22 mouse cellular contexts compared by ENCODE assay signal in the genomic region with DNA sequence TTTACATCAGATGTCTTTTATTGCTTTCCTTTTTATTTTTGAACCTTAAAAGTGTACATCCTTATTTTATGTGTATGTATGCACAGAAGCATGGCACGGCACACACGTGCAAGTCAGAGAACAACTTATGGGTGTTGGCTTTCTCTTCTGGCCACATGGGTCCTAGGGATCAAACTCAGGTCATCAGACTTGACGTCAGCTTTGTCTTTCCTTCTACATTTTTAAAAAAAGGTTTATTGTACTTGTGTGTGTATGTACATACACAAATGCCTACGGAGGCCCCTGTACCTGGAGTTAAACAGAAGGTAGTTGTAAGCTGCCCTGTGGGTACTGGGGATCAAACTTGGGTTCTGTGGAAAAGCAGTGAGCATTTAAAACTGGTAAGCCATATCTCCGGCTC. TPM values are rescaled to one million over a fixed set of nuclear protein-coding genes. Genes with fewer than 3 reads are reported as not detected.
A peak's percentile ranks its signal among the peaks of the same experiment; 100 is the strongest.
DNase-seq lines count a peak whose midpoint lies in the region; ATAC-seq and TF ChIP-seq lines count a peak whose summit lies in the region.
"Had no signal": no experiment of that assay in that cellular context is flagged by ENCODE, and none has a peak within 500 bp of the region (broad histone marks: within the 10 kb centered on the region; RNA-seq: fewer than 3 reads in every experiment).

No protein-coding gene starts in this region.

- H3K4me1 ChIP-seq in heart, postnatal 0 days (ENCODE audit: control insufficient read depth, insufficient read depth) = peaks cover 40% of the 10 kb centered on the region
- H3K4me1 ChIP-seq in heart, embryonic 10.5 days = peaks cover 28% of the 10 kb centered on the region

- no peak for TF ChIP-seq EP300 in heart, postnatal 0 days (IDR thresholded peaks at IDR 0.05; ENCODE audit: low read depth)

- no peak for ATAC-seq in heart, postnatal 0 days (ENCODE audit: insufficient read depth, low read depth)
- ATAC-seq: activated CD4-positive, CD25-positive, alpha-beta regulatory T cell, adult 4 months; forebrain, embryonic 13.5 days; forebrain, embryonic 16.5 days; hindbrain, embryonic 16.5 days had no signal

- no peak overlapping the region for H3K4me3 ChIP-seq in gastrocnemius, adult 2 months
- H3K4me3 ChIP-seq in heart, postnatal 0 days (ENCODE audit: low read depth, low read length) = no peak overlapping the region
- H3K4me3 ChIP-seq in heart, embryonic 10.5 days = no peak overlapping the region
- H3K4me3 ChIP-seq in layer of hippocampus, adult 2 months = no peak overlapping the region
- H3K4me3 ChIP-seq: forebrain, embryonic 10.5 days; forebrain, embryonic 13.5 days; heart, adult 2 months; heart, embryonic 12.5 days; hindbrain, embryonic 10.5 days; hindbrain, embryonic 13.5 days had no signal

- no peak for DNase-seq in gastrocnemius, adult 2 months
- DNase-seq in gastrocnemius, adult 18-20 months (ENCODE audit: low spot score) = no peak
- no peak for DNase-seq in heart, postnatal 0 days (ENCODE audit: low spot score)
- no peak for DNase-seq in heart, embryonic 10.5 days (ENCODE audit: low spot score)
- no peak for DNase-seq in layer of hippocampus, adult 2 months (ENCODE audit: low spot score in 2 of 2)
- no peak for DNase-seq in layer of hippocampus, adult 11-12 months (ENCODE audit: low spot score)
- no peak for DNase-seq in cerebellum, postnatal 25 days
- DNase-seq: adrenal gland, adult 8-10 months; adrenal gland, postnatal 25 days; cerebellum, adult 11-12 months; cerebellum, adult 8-10 months; cerebellum, postnatal 10 days; gastrocnemius, postnatal 25 days; heart, adult 2 months had no signal

- H3K27ac ChIP-seq in gastrocnemius, adult 2 months = peak overlapping the region; percentile 0; the same call in 1 of the 2 replicates
- H3K27ac ChIP-seq in heart, postnatal 0 days (ENCODE audit: low read depth) = peak overlapping the region; percentile 46
- H3K27ac ChIP-seq in heart, embryonic 10.5 days = no peak overlapping the region
- peak overlapping the region; percentile 46; the same call in 1 of the 2 replicates for H3K27ac ChIP-seq in layer of hippocampus, adult 2 months
- H3K27ac ChIP-seq: forebrain, embryonic 10.5 days; forebrain, embryonic 13.5 days; heart, adult 2 months; hindbrain, embryonic 10.5 days; hindbrain, embryonic 13.5 days had no signal

- intact Hi-C loops in gastrocnemius, adult 2 months (cut with DNase I) = no loop called here

- H3K4me2 ChIP-seq in heart, postnatal 0 days (ENCODE audit: low read depth, low read length) = no peak overlapping the region
- H3K4me2 ChIP-seq: forebrain, embryonic 13.5 days; heart, embryonic 12.5 days; hindbrain, embryonic 13.5 days had no signal

- H3K27me3 ChIP-seq in heart, postnatal 0 days (ENCODE audit: control insufficient read depth, insufficient read depth, low read length) = no peaks in the 10 kb centered on the region
- H3K27me3 ChIP-seq in heart, embryonic 10.5 days (ENCODE audit: insufficient read depth, poor library complexity, severe bottlenecking) = no peaks in the 10 kb centered on the region
- H3K27me3 ChIP-seq: forebrain, embryonic 13.5 days; heart, embryonic 12.5 days; hindbrain, embryonic 13.5 days had no signal

- TF ChIP-seq CTCF in gastrocnemius, adult 2 months (IDR thresholded peaks at IDR 0.05) = no peak
- TF ChIP-seq CTCF in heart, postnatal 0 days (IDR thresholded peaks at IDR 0.05; ENCODE audit: low read depth) = no peak
- TF ChIP-seq CTCF in layer of hippocampus, adult 2 months (conservative IDR thresholded peaks at IDR 0.05) = no peak

- 74% methylated on average over 5 of the region's 5 CpGs for WGBS in heart, postnatal 0 days
- 82% methylated on average over 5 of the region's 5 CpGs for WGBS in heart, embryonic 10.5 days

- H3K9me3 ChIP-seq in heart, postnatal 0 days (replicated peaks; ENCODE audit: control insufficient read depth, low read length) = no peaks in the 10 kb centered on the region
- H3K9me3 ChIP-seq in heart, embryonic 10.5 days = no peaks in the 10 kb centered on the region
- H3K9me3 ChIP-seq: forebrain, embryonic 10.5 days; forebrain, embryonic 13.5 days; heart, embryonic 12.5 days; hindbrain, embryonic 10.5 days; hindbrain, embryonic 13.5 days had no signal

- no peak overlapping the region for H3K9ac ChIP-seq in heart, postnatal 0 days (replicated peaks; ENCODE audit: low read depth, low read length)
- H3K9ac ChIP-seq: forebrain, embryonic 13.5 days; heart, embryonic 12.5 days; hindbrain, embryonic 13.5 days had no signal

- H3K36me3 ChIP-seq in heart, postnatal 0 days (replicated peaks; ENCODE audit: control insufficient read depth, insufficient read depth, low read length) = no peaks in the 10 kb centered on the region
- H3K36me3 ChIP-seq in heart, embryonic 10.5 days = no peaks in the 10 kb centered on the region
- H3K36me3 ChIP-seq: heart, embryonic 12.5 days; hindbrain, embryonic 10.5 days; hindbrain, embryonic 13.5 days had no signal

RNA-seq across cellular contexts. Expression of a gene that starts 35.0 kb away (rescaled TPM):
- total RNA-seq in gastrocnemius, adult 2 months (2021) = 10 to 100 TPM; 23.5 to 28.0 TPM
- total RNA-seq in gastrocnemius, adult 18-20 months (2021) = 10 to 100 TPM; 23.2 to 27.6 TPM
- 20.7 and 21.8 TPM in 2 replicates for total RNA-seq in heart, postnatal 0 days (2014; rRNA removed; ENCODE audit: low replicate concordance)
- polyA plus RNA-seq in heart, postnatal 0 days (2015; fragmentation: Nextera tagmentation; extraction: Ambion mirVana) = 30.0 and 30.3 TPM in 2 replicates
- 38.0 and 43.5 TPM in 2 replicates for polyA plus RNA-seq in heart, embryonic 10.5 days (2016; fragmentation: Nextera tagmentation; extraction: Ambion mirVana)
- 100 to 1,000 TPM; 161 to 166 TPM for total RNA-seq in layer of hippocampus, adult 2 months (2021)
